1 mouse cellular context compared by ENCODE assay signal in the genomic region with DNA sequence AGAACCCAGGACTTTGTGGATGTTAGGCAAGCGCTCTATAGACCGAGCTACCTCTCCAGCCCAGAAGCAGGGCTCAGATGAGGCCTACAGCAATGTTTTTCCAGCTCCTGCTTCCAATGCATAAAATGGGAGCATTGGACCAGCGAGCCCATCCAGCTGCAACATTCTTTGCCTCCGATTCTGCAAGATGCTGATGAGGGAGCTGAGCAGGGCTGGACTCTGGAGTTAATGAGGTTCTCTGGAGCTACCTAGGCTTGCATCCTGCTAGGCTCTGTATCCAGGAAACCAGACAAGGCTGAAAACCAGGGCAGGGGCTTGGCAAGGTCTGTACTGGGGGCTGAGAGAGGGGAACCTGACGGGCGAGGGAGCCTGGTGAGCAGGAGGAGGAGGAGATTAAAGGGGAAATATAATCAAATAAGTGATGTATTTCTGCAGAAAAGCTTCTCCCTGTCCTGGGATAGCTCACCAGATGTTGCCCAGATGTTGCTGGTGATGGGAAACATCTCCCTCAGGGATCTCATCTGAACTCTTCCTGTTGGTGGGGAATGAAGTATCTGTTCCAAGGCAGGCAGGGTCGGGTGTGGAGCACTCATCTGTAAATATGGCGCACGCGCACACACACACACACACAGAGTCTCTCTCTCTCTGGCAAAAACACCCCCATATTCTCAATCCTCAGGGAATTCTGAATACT.
TF ChIP-seq lines count a peak whose summit lies in the region.

No protein-coding gene starts in this region.

TF ChIP-seq in ES-E14, 5 proteins besides CTCF, POLR2A, EP300 and RAD21:
- TF ChIP-seq ZC3H11A (IDR thresholded peaks at IDR 0.05; ENCODE audit: borderline replicate concordance, low read depth, low read length) (no peak), MAFK (IDR thresholded peaks at IDR 0.05; ENCODE audit: insufficient read depth, low read depth, low read length) (no peak), HCFC1 (IDR thresholded peaks at IDR 0.05; ENCODE audit: borderline replicate concordance, insufficient read depth, low read length) (no peak), CHD2 (IDR thresholded peaks at IDR 0.05; ENCODE audit: low read depth, low read length) (no peak), ZNF384 (IDR thresholded peaks at IDR 0.05; ENCODE audit: low read depth, low read length) (no peak)
